Mouse (Mus musculus) cerebellum, adult (tissue): ENCODE data around the gene Grm1.

Experiments used
- ATAC-seq: cut with Nextera tagmentation; 2 replicates; pipeline ENCODE4 v1.9.2; 2017; ENCODE audit warnings: mild to moderate bottlenecking, moderate library complexity, mixed read lengths; ENCODE audit not compliant: insufficient number of reproducible peaks, low FRiP score, low TSS enrichment

The Grm1 gene

GRCm38 (mm10) chr10:10991708-10992107 lies 90.4 kb downstream of the Grm1 start:
- ATAC-seq = no peak

DNA sequence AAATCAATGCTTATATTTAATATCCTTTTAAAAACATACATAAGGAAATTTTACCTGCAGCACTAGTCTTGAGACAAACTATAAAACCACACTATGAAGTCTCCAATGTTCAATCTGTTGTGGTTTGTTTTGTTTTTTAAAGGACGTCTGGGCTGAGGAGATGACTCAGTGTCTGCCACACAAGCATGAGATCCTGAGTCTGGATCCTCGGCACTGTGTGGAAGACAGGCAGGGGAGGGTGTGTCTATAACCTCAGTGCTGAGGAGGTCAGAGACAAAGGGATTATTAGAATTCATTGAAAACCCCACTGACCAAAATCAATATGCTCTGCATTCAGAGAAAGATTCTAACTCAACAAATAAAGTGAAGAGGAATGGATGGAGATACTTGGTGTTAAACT lies 110.8 kb downstream of the Grm1 start:
- no peak for ATAC-seq

DNA sequence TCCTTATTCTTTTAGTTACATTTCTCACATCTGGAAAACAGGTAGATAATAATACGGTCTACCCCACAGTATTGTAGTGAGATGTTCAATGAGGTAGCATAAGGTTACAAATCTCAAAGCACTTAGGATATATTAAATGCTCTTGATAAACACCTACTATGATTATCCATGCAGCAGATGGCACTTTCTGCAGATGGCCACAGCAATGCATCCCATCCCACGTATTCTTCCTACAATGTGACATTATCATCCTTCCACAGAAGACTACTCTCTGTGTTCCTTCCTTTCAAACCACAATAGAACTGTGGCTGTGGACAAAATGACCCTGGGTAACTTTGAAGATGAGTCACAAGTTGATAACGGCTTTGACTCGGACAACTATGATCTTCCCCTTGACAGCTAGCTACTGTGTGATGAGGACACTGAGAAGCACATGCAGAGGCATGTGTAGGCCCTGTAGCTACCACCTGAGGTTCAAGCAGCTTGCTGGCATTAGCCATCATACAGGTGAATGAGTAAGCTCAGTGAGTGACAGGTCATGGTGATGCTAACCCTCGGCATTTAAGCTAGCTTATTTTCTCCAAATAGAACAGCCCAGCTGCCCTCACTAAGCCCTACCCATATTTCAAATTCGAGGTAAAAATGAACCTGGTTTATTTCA lies 117.5 kb downstream of the Grm1 start:
- ATAC-seq = peak; percentile 64

DNA sequence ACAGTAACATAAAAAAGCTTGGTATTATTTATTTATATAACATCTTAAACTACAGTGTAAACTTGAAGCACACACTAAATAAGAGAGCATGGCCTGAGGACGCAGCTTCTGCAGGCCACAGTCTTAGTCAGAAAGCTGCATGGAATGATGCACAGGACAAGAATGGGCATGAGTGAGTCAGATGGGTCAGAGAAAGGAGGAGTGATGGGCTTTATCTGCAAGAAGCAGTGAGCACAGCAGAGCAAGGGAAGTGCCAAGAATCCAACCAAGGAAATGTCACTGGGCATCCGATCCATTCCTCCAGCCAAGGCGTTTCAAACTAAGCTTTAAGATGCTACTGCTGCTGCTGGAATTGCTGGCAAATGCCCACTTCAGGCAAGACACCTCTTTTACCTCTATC lies 131.6 kb downstream of the Grm1 start:
- ATAC-seq = 0 out of 2 replicates have a peak, but pooled peaks have one; percentile 28

DNA sequence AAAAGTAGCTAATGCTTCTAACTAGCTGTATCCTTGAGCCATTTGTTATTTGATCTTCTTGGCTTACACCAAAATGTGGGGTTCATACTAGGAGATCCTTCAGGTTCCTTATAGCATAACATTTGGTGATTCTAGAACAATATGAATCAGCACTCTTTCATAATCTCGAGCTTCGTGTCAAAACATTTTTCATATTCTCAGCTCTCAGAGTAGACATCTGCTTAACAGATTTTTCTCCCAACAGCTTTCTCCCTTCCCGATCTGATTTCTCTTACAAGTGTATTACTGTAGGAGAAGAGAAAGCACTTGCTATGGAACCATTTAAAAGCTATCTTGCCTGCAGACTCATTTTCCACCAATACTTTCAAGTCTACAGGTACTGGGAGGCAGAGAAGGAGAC lies 133.0 kb downstream of the Grm1 start:
- ATAC-seq = no peak

DNA sequence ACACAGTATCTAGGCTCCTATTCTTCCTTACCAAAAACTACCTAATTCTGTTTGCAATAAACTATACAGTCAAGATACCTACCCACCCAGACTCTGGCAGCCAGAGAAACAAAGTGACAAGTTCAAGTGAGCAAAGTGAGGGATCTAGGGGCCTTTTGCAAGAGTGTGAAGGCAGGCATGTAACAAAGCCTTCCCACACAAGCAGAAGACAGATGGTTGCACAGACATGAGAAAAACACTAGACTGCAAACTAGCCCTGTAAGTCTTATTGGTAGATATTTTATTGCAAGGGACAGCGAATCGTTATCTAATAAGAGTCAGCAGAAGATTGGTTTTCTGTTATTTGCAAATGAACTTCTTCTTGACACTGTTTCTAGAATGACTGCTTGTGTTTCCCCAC lies 134.6 kb downstream of the Grm1 start:
- ATAC-seq = no peak

DNA sequence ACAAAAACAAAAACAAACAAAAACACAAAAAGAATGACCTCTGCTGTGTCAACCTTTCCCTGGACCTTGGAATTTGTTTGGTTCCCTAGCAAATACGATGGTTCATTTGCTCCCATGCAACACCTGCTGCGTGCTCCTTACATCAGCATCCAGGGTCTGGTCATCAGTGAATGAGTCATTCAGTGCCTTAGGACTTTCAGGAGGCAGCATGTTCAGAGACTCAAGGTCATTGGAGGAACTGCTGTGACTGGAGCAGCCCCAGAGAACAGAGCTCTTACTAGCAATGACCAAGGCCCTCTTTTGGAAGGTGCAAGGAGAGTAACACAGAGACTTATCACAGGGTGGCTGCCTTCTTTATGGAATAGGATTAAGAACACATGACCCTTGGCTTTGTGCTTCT lies 138.2 kb downstream of the Grm1 start:
- ATAC-seq = no peak

DNA sequence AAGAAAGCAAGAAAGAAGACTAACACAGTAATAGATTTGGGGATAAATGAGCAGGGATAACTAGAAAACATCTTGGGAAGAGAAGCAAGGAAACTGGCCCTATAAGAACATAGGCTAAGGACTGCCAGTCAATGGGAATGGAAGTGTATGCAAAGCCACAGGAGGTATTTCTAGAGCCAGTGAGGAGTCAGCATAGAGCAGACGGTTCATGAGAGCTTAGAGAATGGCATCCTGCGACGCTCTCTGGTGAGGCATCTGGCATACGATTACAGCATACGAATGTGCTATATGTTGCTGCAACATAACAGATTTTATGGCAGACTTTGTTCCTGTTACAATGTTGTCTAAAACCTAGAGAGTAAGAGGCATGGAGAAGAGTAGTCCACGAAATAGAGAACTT lies 139.9 kb downstream of the Grm1 start:
- ATAC-seq = peak; percentile 77

DNA sequence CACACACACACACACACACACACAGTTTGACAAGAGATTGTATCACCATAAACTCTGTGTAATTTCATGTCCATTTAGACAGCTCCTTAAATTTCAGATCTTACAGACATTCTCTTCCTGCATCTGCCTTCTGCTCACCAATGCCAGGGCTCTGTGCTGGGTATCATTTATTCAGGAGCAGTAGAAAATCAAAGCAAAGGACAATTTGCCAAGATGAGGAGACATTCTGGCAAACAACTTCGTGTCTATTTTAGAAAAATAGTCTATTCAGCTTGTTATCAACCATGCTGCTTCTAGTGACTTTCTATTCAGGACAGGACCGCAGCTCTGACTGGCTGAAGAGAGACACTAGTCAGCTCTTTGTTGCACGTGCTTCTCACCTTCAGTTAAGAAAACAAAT lies 146.3 kb downstream of the Grm1 start:
- no peak for ATAC-seq

- ATAC-seq = no peak
Measured at GRCm38 (mm10) chr10:10929672-10930071, 152.5 kb downstream of the Grm1 start.

- no peak for ATAC-seq
Measured at GRCm38 (mm10) chr10:10928798-10929366, 153.3 kb downstream of the Grm1 start.

DNA sequence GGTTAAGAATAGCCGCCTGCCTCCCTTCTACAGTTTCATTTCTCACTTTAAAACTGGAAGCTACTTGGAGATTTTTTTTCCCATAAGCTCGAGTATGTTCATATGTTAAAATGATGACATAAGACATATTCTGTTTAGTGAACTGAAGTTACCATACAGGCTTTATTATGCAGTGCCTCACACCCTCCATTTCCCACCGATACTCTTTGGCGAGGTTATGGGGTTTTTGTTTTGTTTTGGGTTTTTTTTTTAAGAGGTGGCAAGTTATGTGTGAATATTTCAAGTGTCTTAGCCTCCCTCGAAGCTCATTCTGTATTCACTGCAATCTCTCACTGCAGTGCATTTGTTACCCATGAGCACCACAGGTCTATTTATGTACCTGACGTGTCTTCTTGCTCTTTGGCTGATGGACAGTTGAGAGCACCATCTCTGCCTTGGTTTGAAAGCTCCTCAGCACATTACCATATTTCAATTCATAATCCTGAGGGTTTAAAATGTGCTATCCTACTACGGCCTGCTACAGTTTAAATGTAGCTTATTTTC lies 164.2 kb downstream of the Grm1 start:
- ATAC-seq = no peak

DNA sequence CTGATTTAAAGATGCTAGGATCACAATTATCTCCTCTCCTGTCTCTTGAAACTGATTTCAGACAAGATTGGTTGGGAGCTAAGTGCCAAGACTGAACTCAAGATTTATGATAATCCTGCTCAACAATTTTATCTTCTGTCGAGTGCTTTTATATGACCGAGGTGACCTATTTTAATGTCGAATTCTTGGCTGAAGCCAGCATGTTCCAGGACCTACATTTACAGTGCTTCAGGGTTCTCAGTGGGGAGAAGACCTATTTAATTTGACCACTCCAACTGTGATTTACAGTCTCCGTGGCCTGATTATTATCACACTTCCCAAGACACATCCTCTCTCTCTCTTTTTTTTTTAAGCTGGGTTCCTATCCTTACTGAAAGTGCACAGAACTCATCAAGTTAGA lies 168.5 kb downstream of the Grm1 start:
- ATAC-seq = peak; percentile 76

GRCm38 (mm10) chr10:10890221-10890620 lies 191.9 kb downstream of the Grm1 start:
- ATAC-seq = no peak

- peak; percentile 39 for ATAC-seq
Measured at GRCm38 (mm10) chr10:10888521-10888920, 193.6 kb downstream of the Grm1 start.

DNA sequence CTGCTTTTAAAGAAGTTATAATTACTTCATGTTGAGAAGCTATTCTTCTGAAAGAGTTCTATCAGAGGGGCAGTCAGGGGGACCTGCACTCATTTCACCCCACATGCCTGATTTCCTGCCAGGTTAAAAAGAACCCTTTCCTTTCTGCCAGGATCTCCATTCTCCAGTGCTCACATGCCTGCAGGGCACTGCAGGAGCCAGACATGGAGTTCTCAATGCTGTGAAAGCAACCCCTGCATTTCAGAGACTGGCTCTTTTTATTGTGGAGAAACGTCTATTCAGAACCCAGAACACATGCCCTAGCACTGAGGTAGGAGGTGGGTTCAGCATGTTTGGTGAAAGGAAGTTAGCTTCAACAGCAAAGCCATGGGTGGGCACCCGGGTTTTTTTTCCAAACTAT lies 197.2 kb downstream of the Grm1 start:
- no peak for ATAC-seq

GRCm38 (mm10) chr10:10872142-10872541 lies 210.0 kb downstream of the Grm1 start:
- no peak for ATAC-seq

DNA sequence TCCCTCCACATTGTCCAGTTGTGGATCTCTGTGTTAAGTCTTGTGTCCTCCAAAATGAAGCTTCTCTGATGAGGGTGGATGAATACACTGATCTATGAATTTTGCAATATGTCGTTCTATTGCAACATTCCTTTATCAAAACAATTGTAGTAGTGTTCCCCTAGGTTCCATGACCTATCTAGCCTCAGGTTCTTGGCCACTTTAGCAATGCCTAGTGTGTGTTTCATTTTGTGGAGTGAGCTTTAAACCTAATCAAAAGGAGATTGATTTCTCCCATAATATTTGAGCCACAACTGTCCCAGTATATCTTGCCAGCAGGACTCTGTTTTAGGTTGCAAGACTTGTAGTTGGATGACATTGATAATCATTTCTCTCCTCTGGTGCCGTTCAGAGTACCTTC lies 211.9 kb downstream of the Grm1 start:
- no peak for ATAC-seq

DNA sequence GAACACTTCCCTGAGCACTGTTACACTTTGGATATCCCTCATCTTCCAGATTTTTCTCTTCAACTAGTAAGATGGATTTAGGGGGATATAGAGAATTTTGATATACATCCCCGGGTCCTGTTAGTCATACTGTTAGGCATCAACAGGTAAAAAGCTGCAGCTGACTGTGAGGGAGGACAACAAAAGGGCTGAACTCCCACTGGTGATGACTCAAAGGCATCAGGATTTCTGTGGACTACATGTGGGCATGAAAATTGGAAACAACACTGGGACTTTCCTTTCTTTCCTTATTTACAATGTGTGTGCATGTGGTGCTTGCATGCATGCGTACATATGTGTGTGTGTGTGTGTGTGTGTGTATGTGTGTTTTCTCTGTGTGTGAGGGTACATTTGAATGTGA lies 215.9 kb downstream of the Grm1 start:
- no peak for ATAC-seq

- no peak for ATAC-seq
Measured at GRCm38 (mm10) chr10:10864759-10865158, 217.4 kb downstream of the Grm1 start.

DNA sequence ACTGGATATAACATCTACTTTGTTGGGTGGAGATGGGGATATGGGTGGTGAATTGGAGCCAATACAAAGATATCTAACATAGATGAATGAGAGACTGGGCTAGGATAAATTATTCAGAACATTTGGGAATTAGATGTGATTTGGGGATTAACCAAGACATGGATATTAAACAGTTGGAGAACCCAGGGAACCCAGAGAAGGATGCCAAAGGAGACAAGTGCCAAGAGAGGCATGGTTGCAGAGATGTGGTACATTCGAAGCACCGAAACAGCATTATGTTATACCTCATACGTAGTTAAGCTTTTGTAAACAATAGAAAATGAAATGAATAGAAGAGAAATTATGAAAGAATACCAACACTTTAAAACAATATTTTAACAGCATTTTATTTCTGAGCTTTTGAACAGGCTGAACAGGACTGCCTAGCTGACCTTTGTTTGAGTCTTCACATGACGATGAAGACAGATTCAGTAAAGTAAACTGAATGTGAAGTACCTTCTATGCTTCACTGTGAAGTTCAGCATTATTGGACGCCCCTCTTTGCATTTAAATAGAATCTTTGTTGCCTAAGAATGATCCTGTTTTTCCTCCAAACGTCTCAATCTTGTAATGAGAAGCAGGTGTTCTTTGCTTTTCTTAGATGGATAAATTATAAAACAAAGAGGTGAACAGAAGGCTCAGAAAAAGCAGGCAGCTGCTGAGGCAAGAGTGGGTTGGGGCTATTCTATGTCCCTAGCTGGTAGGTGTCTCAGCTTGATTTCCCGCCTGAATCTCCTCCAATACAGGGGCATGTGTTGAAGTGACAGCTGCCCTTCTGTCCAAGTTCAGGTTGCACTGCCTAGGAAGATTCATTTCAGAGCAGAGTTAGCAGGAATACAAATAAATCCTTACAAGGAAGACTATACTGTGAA lies 234.5 kb downstream of the Grm1 start:
- peak; percentile 87 for ATAC-seq
